Mouse (Mus musculus): ENCODE data around the gene Coq2. TPM values are rescaled to one million over a fixed set of nuclear protein-coding genes. Genes with fewer than 3 reads are reported as not detected.
A peak's percentile ranks its signal among the peaks of the same experiment; 100 is the strongest.

The Coq2 gene
- polyA plus RNA-seq (2014; fragmentation: Nextera tagmentation; extraction: Ambion mirVana): 50.8 and 59.4 TPM in 2 replicates

- ATAC-seq (ENCODE audit: low FRiP score) (peak; percentile 72; the same call in 1 of the 2 replicates), DNase-seq (ENCODE audit: low spot score, missing footprints) (peak; percentile 96)
- Histone ChIP-seq H3K4me1 (ENCODE audit: control insufficient read depth, insufficient read depth, low read length) (peaks cover 12% of the 10 kb centered on the region), H3K27me3 (ENCODE audit: control insufficient read depth, insufficient read depth, low read length) (no peaks in the 10 kb centered on the region), H3K27ac (ENCODE audit: low read depth, low read length) (peak within 1 kb of the TSS; percentile 25; the same call in 1 of the 2 replicates), H3K36me3 (ENCODE audit: control insufficient read depth, insufficient read depth, low read length) (no peaks in the 10 kb centered on the region), H3K4me2 (peak within 1 kb of the TSS; percentile 71), H3K9ac (ENCODE audit: low read length) (peak within 1 kb of the TSS; percentile 89), H3K9me3 (ENCODE audit: control insufficient read depth, low read length) (no peaks in the 10 kb centered on the region), H3K4me3 (ENCODE audit: low read depth, low read length) (peak within 1 kb of the TSS; percentile 79)
- 11% methylated on average over 17 of the region's 17 CpGs for WGBS
Observed at GRCm38 (mm10) chr5:100674711-100675376, at the start of gene Coq2. Coq2 (minus strand) TSS chr5:100675140.

GRCm38 (mm10) chr5:100719235-100720088 is 44.5 kb upstream of the Coq2 start, which contains the start of gene Hpse:
Hpse (minus strand) TSS chr5:100719716.
- peak; percentile 95 for DNase-seq (ENCODE audit: low spot score, missing footprints)

GRCm38 (mm10) chr5:100716762-100717161 is 41.8 kb upstream of the Coq2 start:
- 97% methylated on average over 15 of the region's 15 CpGs for WGBS
- H3K27ac ChIP-seq (ENCODE audit: low read depth, low read length): no peak overlapping the region
- peaks cover 13% of the 10 kb centered on the region for H3K27me3 ChIP-seq (ENCODE audit: control insufficient read depth, insufficient read depth, low read length)
- ATAC-seq (ENCODE audit: low FRiP score): no peak
- no peak overlapping the region for H3K4me2 ChIP-seq
- H3K9me3 ChIP-seq (ENCODE audit: control insufficient read depth, low read length): no peaks in the 10 kb centered on the region
- H3K4me3 ChIP-seq (ENCODE audit: low read depth, low read length): no peak overlapping the region
- DNase-seq (ENCODE audit: low spot score, missing footprints): no peak
- no peaks in the 10 kb centered on the region for H3K36me3 ChIP-seq (ENCODE audit: control insufficient read depth, insufficient read depth, low read length)
- H3K9ac ChIP-seq (ENCODE audit: low read length): no peak overlapping the region
- H3K4me1 ChIP-seq (ENCODE audit: control insufficient read depth, insufficient read depth, low read length): peaks cover 2% of the 10 kb centered on the region; the same call in 1 of the 2 replicates

More at GRCm38 (mm10) chr5:100719235-100720088, 44.5 kb upstream of the Coq2 start, which contains the start of gene Hpse:
- peaks cover 13% of the 10 kb centered on the region for H3K27me3 ChIP-seq (ENCODE audit: control insufficient read depth, insufficient read depth, low read length)
- H3K4me2 ChIP-seq: peak within 1 kb of the TSS; percentile 82
- no peaks in the 10 kb centered on the region for H3K4me1 ChIP-seq (ENCODE audit: control insufficient read depth, insufficient read depth, low read length)
- H3K9me3 ChIP-seq (ENCODE audit: control insufficient read depth, low read length): no peaks in the 10 kb centered on the region
- peak; percentile 66 for ATAC-seq (ENCODE audit: low FRiP score)
- H3K9ac ChIP-seq (ENCODE audit: low read length): peak within 1 kb of the TSS; percentile 61
- no peak within 1 kb of the TSS for H3K27ac ChIP-seq (ENCODE audit: low read depth, low read length)
- 1% methylated on average over 53 of the region's 56 CpGs for WGBS
- no peaks in the 10 kb centered on the region for H3K36me3 ChIP-seq (ENCODE audit: control insufficient read depth, insufficient read depth, low read length)
- peak within 1 kb of the TSS; percentile 44 for H3K4me3 ChIP-seq (ENCODE audit: low read depth, low read length)

- H3K9me3 ChIP-seq (ENCODE audit: control insufficient read depth, low read length): no peaks in the 10 kb centered on the region
- H3K4me2 ChIP-seq: no peak overlapping the region
- no peaks in the 10 kb centered on the region for H3K36me3 ChIP-seq (ENCODE audit: control insufficient read depth, insufficient read depth, low read length)
- no peak overlapping the region for H3K27ac ChIP-seq (ENCODE audit: low read depth, low read length)
- no peaks in the 10 kb centered on the region for H3K27me3 ChIP-seq (ENCODE audit: control insufficient read depth, insufficient read depth, low read length)
- ATAC-seq (ENCODE audit: low FRiP score) (no peak), DNase-seq (ENCODE audit: low spot score, missing footprints) (no peak)
- peaks cover 2% of the 10 kb centered on the region; the same call in 1 of the 2 replicates for H3K4me1 ChIP-seq (ENCODE audit: control insufficient read depth, insufficient read depth, low read length)
- no peak overlapping the region for H3K9ac ChIP-seq (ENCODE audit: low read length)
- H3K4me3 ChIP-seq (ENCODE audit: low read depth, low read length): no peak overlapping the region
- WGBS: 91% methylated on average over 6 of the region's 6 CpGs
Observed at GRCm38 (mm10) chr5:100711219-100711618, 36.3 kb upstream of the Coq2 start.

- no peaks in the 10 kb centered on the region for H3K27me3 ChIP-seq (ENCODE audit: control insufficient read depth, insufficient read depth, low read length)
- H3K9ac ChIP-seq (ENCODE audit: low read length): no peak overlapping the region
- DNase-seq (ENCODE audit: low spot score, missing footprints) (no peak), ATAC-seq (ENCODE audit: low FRiP score) (no peak)
- no peak overlapping the region for H3K4me2 ChIP-seq
- no peak overlapping the region for H3K4me3 ChIP-seq (ENCODE audit: low read depth, low read length)
- WGBS: 81% methylated on average over 2 of the region's 2 CpGs
- H3K9me3 ChIP-seq (ENCODE audit: control insufficient read depth, low read length): no peaks in the 10 kb centered on the region
- H3K4me1 ChIP-seq (ENCODE audit: control insufficient read depth, insufficient read depth, low read length): peaks cover 2% of the 10 kb centered on the region; the same call in 1 of the 2 replicates
- H3K36me3 ChIP-seq (ENCODE audit: control insufficient read depth, insufficient read depth, low read length): no peaks in the 10 kb centered on the region
- H3K27ac ChIP-seq (ENCODE audit: low read depth, low read length): no peak overlapping the region
Observed at GRCm38 (mm10) chr5:100710012-100710411, 35.1 kb upstream of the Coq2 start.

GRCm38 (mm10) chr5:100709035-100709434 is 34.1 kb upstream of the Coq2 start:
- DNase-seq (ENCODE audit: low spot score, missing footprints) (no peak), ATAC-seq (ENCODE audit: low FRiP score) (no peak)
- 89% methylated on average over 6 of the region's 6 CpGs for WGBS
- Histone ChIP-seq H3K4me2 (no peak overlapping the region), H3K4me1 (ENCODE audit: control insufficient read depth, insufficient read depth, low read length) (peaks cover 2% of the 10 kb centered on the region; the same call in 1 of the 2 replicates), H3K27ac (ENCODE audit: low read depth, low read length) (no peak overlapping the region), H3K9me3 (ENCODE audit: control insufficient read depth, low read length) (no peaks in the 10 kb centered on the region), H3K36me3 (ENCODE audit: control insufficient read depth, insufficient read depth, low read length) (no peaks in the 10 kb centered on the region), H3K27me3 (ENCODE audit: control insufficient read depth, insufficient read depth, low read length) (no peaks in the 10 kb centered on the region), H3K4me3 (ENCODE audit: low read depth, low read length) (no peak overlapping the region), H3K9ac (ENCODE audit: low read length) (no peak overlapping the region)

GRCm38 (mm10) chr5:100706675-100707074 is 31.7 kb upstream of the Coq2 start:
- ATAC-seq (ENCODE audit: low FRiP score) (no peak), DNase-seq (ENCODE audit: low spot score, missing footprints) (no peak)
- Histone ChIP-seq H3K27me3 (ENCODE audit: control insufficient read depth, insufficient read depth, low read length) (no peaks in the 10 kb centered on the region), H3K27ac (ENCODE audit: low read depth, low read length) (no peak overlapping the region), H3K36me3 (ENCODE audit: control insufficient read depth, insufficient read depth, low read length) (no peaks in the 10 kb centered on the region), H3K9ac (ENCODE audit: low read length) (no peak overlapping the region), H3K4me2 (no peak overlapping the region), H3K9me3 (ENCODE audit: control insufficient read depth, low read length) (no peaks in the 10 kb centered on the region), H3K4me3 (ENCODE audit: low read depth, low read length) (no peak overlapping the region), H3K4me1 (ENCODE audit: control insufficient read depth, insufficient read depth, low read length) (no peaks in the 10 kb centered on the region)
- 64% methylated on average over 8 of the region's 8 CpGs for WGBS

- H3K4me1 ChIP-seq (ENCODE audit: control insufficient read depth, insufficient read depth, low read length): no peaks in the 10 kb centered on the region
- DNase-seq (ENCODE audit: low spot score, missing footprints) (no peak), ATAC-seq (ENCODE audit: low FRiP score) (no peak)
- 94% methylated on average over 2 of the region's 2 CpGs for whole genome bisulfite sequencing
- H3K27ac ChIP-seq (ENCODE audit: low read depth, low read length): no peak overlapping the region
- no peak overlapping the region for H3K4me2 ChIP-seq
- no peak overlapping the region for H3K4me3 ChIP-seq (ENCODE audit: low read depth, low read length)
- no peaks in the 10 kb centered on the region for H3K27me3 ChIP-seq (ENCODE audit: control insufficient read depth, insufficient read depth, low read length)
- H3K9me3 ChIP-seq (ENCODE audit: control insufficient read depth, low read length): no peaks in the 10 kb centered on the region
- H3K9ac ChIP-seq (ENCODE audit: low read length): no peak overlapping the region
- no peaks in the 10 kb centered on the region for H3K36me3 ChIP-seq (ENCODE audit: control insufficient read depth, insufficient read depth, low read length)
Observed at GRCm38 (mm10) chr5:100704272-100704671, 29.3 kb upstream of the Coq2 start.

GRCm38 (mm10) chr5:100702325-100702724 is 27.4 kb upstream of the Coq2 start:
- 92% methylated on average over 3 of the region's 3 CpGs for WGBS
- no peaks in the 10 kb centered on the region for H3K9me3 ChIP-seq (ENCODE audit: control insufficient read depth, low read length)
- no peak for DNase-seq (ENCODE audit: low spot score, missing footprints)
- ATAC-seq (ENCODE audit: low FRiP score): no peak
- H3K4me3 ChIP-seq (ENCODE audit: low read depth, low read length): no peak overlapping the region
- H3K4me1 ChIP-seq (ENCODE audit: control insufficient read depth, insufficient read depth, low read length): no peaks in the 10 kb centered on the region
- no peak overlapping the region for H3K9ac ChIP-seq (ENCODE audit: low read length)
- no peaks in the 10 kb centered on the region for H3K27me3 ChIP-seq (ENCODE audit: control insufficient read depth, insufficient read depth, low read length)
- no peak overlapping the region for H3K27ac ChIP-seq (ENCODE audit: low read depth, low read length)
- no peak overlapping the region for H3K4me2 ChIP-seq
- no peaks in the 10 kb centered on the region for H3K36me3 ChIP-seq (ENCODE audit: control insufficient read depth, insufficient read depth, low read length)
